Mouse (Mus musculus) testis, postnatal 10 days (tissue): ENCODE results near the gene Slc25a10.

Experiments used
- DNase-seq: peaks from one replicate; pipeline ENCODE4 v3.0.0; 2021; ENCODE audit warnings: low spot score

The Slc25a10 gene

DNA sequence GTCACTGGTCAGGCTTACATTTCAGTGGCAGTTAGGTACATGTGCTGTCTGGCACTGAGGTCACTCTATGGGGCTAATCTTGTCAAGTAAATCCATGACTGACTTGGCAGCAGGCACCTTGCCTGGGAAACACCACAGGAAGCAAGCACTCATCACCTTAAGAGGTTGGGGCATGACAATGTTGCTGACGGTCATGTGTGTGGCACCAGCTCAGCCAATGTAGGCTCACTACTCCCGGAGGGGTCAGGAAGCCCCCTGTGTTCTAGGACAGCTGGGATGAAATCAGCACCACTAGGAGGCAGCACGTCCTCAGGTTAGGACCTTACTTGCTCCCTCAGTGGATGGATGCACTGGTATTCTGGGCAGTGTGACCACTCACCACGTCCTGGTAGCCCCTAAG, 50.3 kb downstream of the Slc25a10 start:
- DNase-seq: no peak

DNA sequence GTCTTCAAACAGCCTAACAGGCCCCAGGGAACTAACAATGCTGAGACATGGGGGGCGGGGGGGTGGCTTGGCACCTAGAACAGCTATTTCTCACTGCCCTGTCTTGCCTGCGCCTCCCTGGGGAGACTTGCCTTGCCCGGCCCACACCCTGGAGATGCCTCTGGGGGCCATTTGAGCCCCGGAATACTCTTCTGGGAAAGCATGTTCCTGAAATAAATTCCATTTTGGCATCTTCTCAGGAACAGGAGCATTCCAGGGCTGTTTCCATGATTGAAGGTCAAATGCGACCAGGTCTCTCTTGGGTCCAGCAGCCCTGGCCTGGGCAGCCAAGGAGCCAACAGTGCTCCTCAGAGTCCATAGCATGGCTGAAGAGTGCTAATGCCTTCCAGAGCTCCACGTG, 50.7 kb downstream of the Slc25a10 start:
- DNase-seq: no peak

DNA sequence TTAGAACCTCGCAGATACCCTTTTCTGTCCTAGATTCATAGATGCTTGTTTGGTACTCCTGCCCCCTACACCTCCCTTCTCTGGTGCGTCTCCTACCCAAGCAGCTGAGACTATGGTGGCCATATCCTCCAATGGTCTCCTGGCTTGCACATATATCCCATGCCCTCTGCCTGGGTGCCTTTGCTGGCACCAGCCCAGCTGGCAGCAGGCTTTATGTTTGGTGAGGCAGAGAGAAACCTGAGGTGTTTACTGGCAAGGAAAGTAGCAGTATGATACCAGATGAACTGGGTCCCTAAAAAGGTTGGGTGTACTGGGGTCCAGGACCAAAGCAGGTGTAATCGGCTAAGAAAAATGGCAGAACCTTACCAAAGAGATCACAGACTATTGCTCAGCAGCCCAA, 54.3 kb downstream of the Slc25a10 start:
- DNase-seq: no peak

DNA sequence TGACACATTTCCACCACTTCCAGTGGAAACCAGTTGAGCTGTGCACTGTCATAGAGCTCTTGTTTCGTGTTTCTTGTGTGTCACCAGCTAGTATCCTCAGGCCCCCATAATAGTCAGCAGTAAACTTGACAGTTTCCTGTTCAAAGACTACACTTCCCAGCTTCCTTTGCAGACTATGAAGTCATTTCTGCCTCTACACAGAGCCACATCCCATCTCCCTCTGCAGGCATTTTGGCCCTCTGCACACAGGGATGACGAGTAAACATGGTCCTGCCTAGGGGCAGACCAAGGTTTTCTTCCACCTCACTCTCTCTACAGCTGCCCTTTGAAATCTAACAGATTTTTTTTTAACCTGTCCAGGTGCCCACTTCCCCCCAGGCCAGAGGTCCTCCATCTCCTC, 55.8 kb downstream of the Slc25a10 start:
- DNase-seq: no peak

DNA sequence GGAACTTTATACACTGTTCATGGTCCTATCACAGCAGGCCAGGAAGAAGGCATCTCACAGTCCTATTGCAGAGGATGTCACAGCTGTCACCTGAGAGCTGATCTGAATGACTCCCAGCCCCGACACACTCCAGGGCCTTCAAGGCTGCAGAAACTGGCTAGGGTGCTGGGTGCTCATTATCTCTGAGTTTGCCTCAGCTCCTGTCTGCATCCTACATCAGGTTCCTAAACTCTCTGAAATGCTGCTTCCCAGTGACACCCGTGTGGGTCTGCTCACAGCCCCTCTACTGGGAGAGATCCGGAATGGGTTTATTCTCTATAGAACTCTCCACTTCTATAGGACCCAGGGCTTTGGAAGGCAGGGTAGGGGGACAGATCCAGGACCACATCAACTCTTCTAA, 56.6 kb downstream of the Slc25a10 start:
- DNase-seq: no peak

DNA sequence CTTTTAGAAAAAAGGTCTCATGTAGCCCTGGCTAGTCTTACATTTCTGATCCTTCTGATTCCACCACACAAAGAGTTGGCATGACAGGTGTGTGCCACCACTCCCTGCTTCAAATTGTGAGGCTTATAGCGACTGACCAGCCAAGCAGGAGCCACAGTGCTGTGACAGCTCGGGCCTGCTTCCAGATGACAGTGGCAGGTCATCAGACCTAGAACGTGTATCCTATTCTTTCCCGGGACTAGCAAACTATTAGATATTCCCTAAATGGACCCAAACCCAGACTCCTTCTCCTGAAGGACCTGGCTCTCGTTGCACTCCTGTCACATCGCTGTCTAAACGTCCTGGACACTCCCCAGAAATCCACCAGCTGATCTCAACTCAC, 57.1 kb downstream of the Slc25a10 start:
- DNase-seq: no peak
